Mouse (Mus musculus): ENCODE data around the gene Lix1l.

Lix1l gene

GRCm38 (mm10) chr3:96565105-96565504 is 35.8 kb upstream of the Lix1l start:
- no peak for DNase-seq (ENCODE audit: low read depth, low spot score)

- DNase-seq (ENCODE audit: low read depth, low spot score) = peak; percentile 54
These were observed 34.1 kb upstream of the Lix1l start for GRCm38 (mm10) chr3:96566661-96567450.

- no peak for DNase-seq (ENCODE audit: low read depth, low spot score)
These were observed 32.3 kb upstream of the Lix1l start for GRCm38 (mm10) chr3:96568605-96569004.

GRCm38 (mm10) chr3:96569506-96569905 is 31.4 kb upstream of the Lix1l start:
- no peak for DNase-seq (ENCODE audit: low read depth, low spot score)

- no peak for DNase-seq (ENCODE audit: low read depth, low spot score)
These were observed 30.9 kb upstream of the Lix1l start for GRCm38 (mm10) chr3:96569966-96570605.

GRCm38 (mm10) chr3:96570643-96571042 is 30.3 kb upstream of the Lix1l start:
- peak; percentile 50 for DNase-seq (ENCODE audit: low read depth, low spot score)

GRCm38 (mm10) chr3:96571336-96571735 is 29.6 kb upstream of the Lix1l start:
- no peak for DNase-seq (ENCODE audit: low read depth, low spot score)

GRCm38 (mm10) chr3:96571896-96572698 is 28.9 kb upstream of the Lix1l start:
- DNase-seq (ENCODE audit: low read depth, low spot score) = peak; percentile 31

- no peak for DNase-seq (ENCODE audit: low read depth, low spot score)
These were observed 27.1 kb upstream of the Lix1l start for GRCm38 (mm10) chr3:96573611-96574511.

GRCm38 (mm10) chr3:96575272-96575984 is 25.5 kb upstream of the Lix1l start:
- DNase-seq (ENCODE audit: low read depth, low spot score) = no peak

- DNase-seq (ENCODE audit: low read depth, low spot score) = peak; percentile 65
These were observed 24.8 kb upstream of the Lix1l start for GRCm38 (mm10) chr3:96576005-96576658.

- peak; percentile 93 for DNase-seq (ENCODE audit: low read depth, low spot score)
These were observed 24.0 kb upstream of the Lix1l start, which contains the start of gene Gm16253 for GRCm38 (mm10) chr3:96576690-96577541. Gene Gm16253 (plus strand): TSS chr3:96576984.

- no peak for DNase-seq (ENCODE audit: low read depth, low spot score)
These were observed 23.4 kb upstream of the Lix1l start for GRCm38 (mm10) chr3:96577566-96577965.

GRCm38 (mm10) chr3:96578561-96579238 is 22.2 kb upstream of the Lix1l start:
- no peak for DNase-seq (ENCODE audit: low read depth, low spot score)

- peak; percentile 38 for DNase-seq (ENCODE audit: low read depth, low spot score)
These were observed 21.7 kb upstream of the Lix1l start for GRCm38 (mm10) chr3:96579239-96579750.

GRCm38 (mm10) chr3:96579885-96580454 is 21.0 kb upstream of the Lix1l start:
- peak; percentile 97 for DNase-seq (ENCODE audit: low read depth, low spot score)

- no peak for DNase-seq (ENCODE audit: low read depth, low spot score)
These were observed 19.8 kb upstream of the Lix1l start for GRCm38 (mm10) chr3:96581141-96581540.
